In genomic region chr12:31404575-31405240, GRCm38 (mm10) we compare ENCODE assay signal across 22 mouse cellular contexts. TPM values are rescaled to one million over a fixed set of nuclear protein-coding genes. Genes with fewer than 3 reads are reported as not detected.
"Had no signal": no experiment of that assay in that cellular context is flagged by ENCODE, and none has a peak within 500 bp of the region (broad histone marks: within the 10 kb centered on the region; RNA-seq: fewer than 3 reads in every experiment).

No protein-coding gene starts in this region.

- ATAC-seq: liver, embryonic 12.5 days had no signal

- H3K9ac ChIP-seq: kidney, embryonic 15.5 days; limb, embryonic 12.5 days; limb, embryonic 15.5 days; liver, embryonic 12.5 days; liver, embryonic 15.5 days; neural tube, embryonic 13.5 days had no signal

- DNase-seq: kidney, adult 8-10 months; kidney, postnatal 10 days; kidney, postnatal 36 days; left cerebral cortex, postnatal 4 days; lung, adult 2 months; lung, postnatal 14 days; lung, postnatal 4 days; midbrain, embryonic 14.5 days; retina, postnatal 1 day; right cerebral cortex, postnatal 25 days; spleen, adult 18-20 months; thymus, adult 18-20 months; thymus, postnatal 36 days had no signal

- H3K4me1 ChIP-seq: kidney, embryonic 15.5 days; limb, embryonic 12.5 days; limb, embryonic 15.5 days; liver, embryonic 12.5 days; liver, embryonic 15.5 days; megakaryocyte, embryonic 14.5 days; midbrain, embryonic 10.5 days; neural tube, embryonic 13.5 days had no signal

- H3K4me2 ChIP-seq: kidney, embryonic 15.5 days; limb, embryonic 12.5 days; limb, embryonic 15.5 days; liver, embryonic 12.5 days; liver, embryonic 15.5 days; neural tube, embryonic 13.5 days had no signal

- H3K36me3 ChIP-seq: kidney, embryonic 15.5 days; limb, embryonic 12.5 days; limb, embryonic 15.5 days; liver, embryonic 12.5 days; liver, embryonic 15.5 days; midbrain, embryonic 10.5 days; neural tube, embryonic 13.5 days had no signal

- H3K9me3 ChIP-seq: kidney, embryonic 15.5 days; limb, embryonic 12.5 days; limb, embryonic 15.5 days; liver, embryonic 12.5 days; liver, embryonic 15.5 days; megakaryocyte, embryonic 14.5 days; midbrain, embryonic 10.5 days; neural tube, embryonic 13.5 days had no signal

- H3K4me3 ChIP-seq: kidney, embryonic 15.5 days; limb, embryonic 12.5 days; limb, embryonic 15.5 days; liver, embryonic 12.5 days; liver, embryonic 15.5 days; megakaryocyte, embryonic 14.5 days; midbrain, embryonic 10.5 days; neural tube, embryonic 13.5 days had no signal

- H3K27me3 ChIP-seq: kidney, embryonic 15.5 days; limb, embryonic 15.5 days; liver, embryonic 12.5 days; liver, embryonic 15.5 days; neural tube, embryonic 13.5 days had no signal

- H3K27ac ChIP-seq: kidney, embryonic 15.5 days; limb, embryonic 12.5 days; limb, embryonic 15.5 days; liver, embryonic 12.5 days; liver, embryonic 15.5 days; midbrain, embryonic 10.5 days; neural tube, embryonic 13.5 days had no signal

RNA-seq across cellular contexts. Expression of gene Slc26a3, which starts 14.0 kb away (rescaled TPM):
- total RNA-seq: neutrophil, adult 5-6 weeks had no signal
- polyA plus RNA-seq: limb, embryonic 12.5 days; liver, embryonic 12.5 days; midbrain, embryonic 14.5 days; neural tube, embryonic 13.5 days had no signal
